9 mouse cellular contexts compared by ENCODE assay signal in genomic region chr7:45368178-45368577, GRCm38 (mm10). TPM values are rescaled to one million over a fixed set of nuclear protein-coding genes. Genes with fewer than 3 reads are reported as not detected.
DNase-seq lines count a peak whose midpoint lies in the region; ATAC-seq and TF ChIP-seq lines count a peak whose summit lies in the region.
"Had no signal": no experiment of that assay in that cellular context is flagged by ENCODE, and none has a peak within 500 bp of the region (broad histone marks: within the 10 kb centered on the region; RNA-seq: fewer than 3 reads in every experiment).

No protein-coding gene starts in this region.

- ATAC-seq in forebrain, postnatal 0 days: no peak
- no peak for ATAC-seq in liver, postnatal 0 days

- peaks cover 17% of the 10 kb centered on the region for H3K36me3 ChIP-seq in heart, embryonic 10.5 days
- no peaks in the 10 kb centered on the region for H3K36me3 ChIP-seq in heart, adult 2 months (ENCODE audit: control insufficient read depth, insufficient read depth, low read length)
- H3K36me3 ChIP-seq in ES-Bruce4 (ENCODE audit: control insufficient read depth, insufficient read depth, low read length, poor library complexity, severe bottlenecking): no peaks in the 10 kb centered on the region
- peaks cover 16% of the 10 kb centered on the region for H3K36me3 ChIP-seq in forebrain, postnatal 0 days (ENCODE audit: insufficient read depth)
- H3K36me3 ChIP-seq in liver, postnatal 0 days (replicated peaks; ENCODE audit: insufficient read depth, low read length): no peaks in the 10 kb centered on the region; the same call in 1 of the 2 replicates

- H3K4me1 ChIP-seq in heart, embryonic 10.5 days: peaks cover 45% of the 10 kb centered on the region
- peaks cover 1% of the 10 kb centered on the region; the same call in 1 of the 2 replicates for H3K4me1 ChIP-seq in heart, adult 2 months (ENCODE audit: control insufficient read depth, insufficient read depth, low read length)
- no peaks in the 10 kb centered on the region for H3K4me1 ChIP-seq in ES-Bruce4 (ENCODE audit: control insufficient read depth, insufficient read depth, low read length)
- H3K4me1 ChIP-seq in forebrain, postnatal 0 days (ENCODE audit: insufficient read depth): peaks cover 16% of the 10 kb centered on the region
- H3K4me1 ChIP-seq in liver, postnatal 0 days (ENCODE audit: insufficient read depth): peaks cover 30% of the 10 kb centered on the region

- no peak for TF ChIP-seq POLR2A in heart, adult 2 months (IDR thresholded peaks at IDR 0.05; ENCODE audit: insufficient read depth, low read depth, low read length)
- no peak for TF ChIP-seq POLR2A in ES-Bruce4 (IDR thresholded peaks at IDR 0.05; ENCODE audit: insufficient read depth, low read length)

- H3K27me3 ChIP-seq in heart, embryonic 10.5 days (ENCODE audit: insufficient read depth, poor library complexity, severe bottlenecking): peaks cover 60% of the 10 kb centered on the region
- no peaks in the 10 kb centered on the region; the same call in 1 of the 2 replicates for H3K27me3 ChIP-seq in heart, adult 2 months (ENCODE audit: control insufficient read depth, insufficient read depth, low read length)
- no peaks in the 10 kb centered on the region for H3K27me3 ChIP-seq in ES-Bruce4 (ENCODE audit: control insufficient read depth, insufficient read depth, low read length, poor library complexity, severe bottlenecking)
- no peaks in the 10 kb centered on the region; the same call in 1 of the 2 replicates for H3K27me3 ChIP-seq in forebrain, postnatal 0 days (ENCODE audit: insufficient read depth, low read length)
- peaks cover 62% of the 10 kb centered on the region for H3K27me3 ChIP-seq in liver, postnatal 0 days (ENCODE audit: insufficient read depth, low read length)

- H3K4me2 ChIP-seq in forebrain, postnatal 0 days (ENCODE audit: low read depth): peak overlapping the region; percentile 81
- H3K4me2 ChIP-seq in liver, postnatal 0 days (ENCODE audit: low read depth, low read length): peak overlapping the region; percentile 87

- no peak overlapping the region for H3K27ac ChIP-seq in heart, embryonic 10.5 days
- H3K27ac ChIP-seq in heart, adult 2 months: no peak overlapping the region
- H3K27ac ChIP-seq in ES-Bruce4 (ENCODE audit: insufficient read depth, low read length): no peak overlapping the region
- H3K27ac ChIP-seq in forebrain, postnatal 0 days (ENCODE audit: low read depth, low read length): peak overlapping the region; percentile 94
- no peak overlapping the region for H3K27ac ChIP-seq in liver, postnatal 0 days (ENCODE audit: low read depth)

- no peaks in the 10 kb centered on the region for H3K79me2 ChIP-seq in heart, adult 2 months (replicated peaks; ENCODE audit: control insufficient read depth, insufficient read depth, low read length)

- WGBS in heart, embryonic 10.5 days: 79% methylated on average over 15 of the region's 15 CpGs
- WGBS in heart, adult 2 months: 92% methylated on average over 15 of the region's 15 CpGs
- WGBS in forebrain, postnatal 0 days: 81% methylated on average over 15 of the region's 15 CpGs
- 79% methylated on average over 14 of the region's 15 CpGs for WGBS in liver, postnatal 0 days (ENCODE audit: insufficient replicate concordance)

- intact Hi-C loops in heart, adult 2 months (cut with DNase I): loop anchor here (2.0 to 10.0 kb wide), 2 partner anchors 33 to 63 kb away; partner anchors contain the start of gene Hrc

- TF ChIP-seq CTCF in heart, adult 2 months (IDR thresholded peaks at IDR 0.05): no peak
- TF ChIP-seq CTCF in ES-Bruce4 (IDR thresholded peaks at IDR 0.05; ENCODE audit: low read depth, low read length): no peak
- no peak for TF ChIP-seq CTCF in forebrain, postnatal 0 days (IDR thresholded peaks at IDR 0.05; ENCODE audit: low read depth)
- TF ChIP-seq CTCF in liver, postnatal 0 days (IDR thresholded peaks at IDR 0.05; ENCODE audit: low read depth): no peak

- no peaks in the 10 kb centered on the region for H3K9me3 ChIP-seq in heart, embryonic 10.5 days
- no peaks in the 10 kb centered on the region for H3K9me3 ChIP-seq in ES-Bruce4 (replicated peaks; ENCODE audit: control insufficient read depth, insufficient read depth, low read length, poor library complexity, severe bottlenecking)
- no peaks in the 10 kb centered on the region for H3K9me3 ChIP-seq in forebrain, postnatal 0 days (ENCODE audit: low read length)
- H3K9me3 ChIP-seq in liver, postnatal 0 days (ENCODE audit: low read length): no peaks in the 10 kb centered on the region

- TF ChIP-seq EP300 in heart, adult 2 months (IDR thresholded peaks at IDR 0.05; ENCODE audit: insufficient read depth, low read depth, low read length): no peak
- no peak for TF ChIP-seq EP300 in ES-Bruce4 (IDR thresholded peaks at IDR 0.05; ENCODE audit: insufficient read depth, low read depth, low read length)
- no peak for TF ChIP-seq EP300 in liver, postnatal 0 days (IDR thresholded peaks at IDR 0.05; ENCODE audit: low read depth)

- H3K9ac ChIP-seq in heart, adult 2 months (ENCODE audit: low read depth, low read length): no peak overlapping the region
- H3K9ac ChIP-seq in ES-Bruce4 (ENCODE audit: low read depth, poor library complexity, severe bottlenecking): peak overlapping the region; percentile 50
- peak overlapping the region; percentile 93 for H3K9ac ChIP-seq in forebrain, postnatal 0 days
- peak overlapping the region; percentile 64; the same call in 1 of the 2 replicates for H3K9ac ChIP-seq in liver, postnatal 0 days (replicated peaks)

- DNase-seq in heart, embryonic 10.5 days (ENCODE audit: low spot score): no peak
- DNase-seq in heart, adult 2 months: no peak
- no peak for DNase-seq in forebrain, postnatal 0 days
- no peak for DNase-seq in liver, postnatal 0 days
- no peak for DNase-seq in embryo, embryonic 9.5 days (ENCODE audit: extremely low spot score)
- no peak for DNase-seq in layer of hippocampus, postnatal 14 days (ENCODE audit: low spot score in 2 of 2)
- no peak for DNase-seq in thymus, postnatal 25 days
- DNase-seq: kidney, adult 9 months had no signal

- peak overlapping the region; percentile 70; the same call in 1 of the 2 replicates for H3K4me3 ChIP-seq in heart, embryonic 10.5 days
- H3K4me3 ChIP-seq in heart, adult 2 months: no peak overlapping the region
- peak overlapping the region; percentile 82 for H3K4me3 ChIP-seq in ES-Bruce4 (ENCODE audit: low read depth, low read length)
- H3K4me3 ChIP-seq in forebrain, postnatal 0 days (ENCODE audit: low read depth, low read length): peak overlapping the region; percentile 89
- H3K4me3 ChIP-seq in liver, postnatal 0 days (ENCODE audit: low read depth, low read length): no peak overlapping the region

RNA-seq across cellular contexts. Expression of gene Ppfia3, which starts 1.4 kb away (rescaled TPM):
- polyA plus RNA-seq in heart, embryonic 10.5 days (2016; fragmentation: Nextera tagmentation; extraction: Ambion mirVana): 2.4 and 2.9 TPM in 2 replicates
- under 1 TPM; 0.11 to 0.26 TPM for total RNA-seq in heart, adult 2 months (2021)
- 0.09 and 0.14 TPM in 2 replicates for polyA plus RNA-seq in heart, adult 2 months (2012; rRNA removed)
- polyA plus RNA-seq in ES-Bruce4 (2011; ENCODE audit: insufficient read depth, insufficient read length, low read depth, missing spikeins): 7.2 and 9.3 TPM in 2 replicates
- total RNA-seq in forebrain, postnatal 0 days (2014; rRNA removed): 76.5 and 81.0 TPM in 2 replicates
- 21.7 and 26.0 TPM in 2 replicates for polyA plus RNA-seq in forebrain, postnatal 0 days (2015; fragmentation: Nextera tagmentation; extraction: Ambion mirVana)
- not detected in 2 replicates for polyA plus RNA-seq in liver, postnatal 0 days (2015; fragmentation: Nextera tagmentation; extraction: Ambion mirVana)
- total RNA-seq in layer of hippocampus, postnatal 14 days (2021): 100 to 1,000 TPM; 133 TPM

RNA-seq across cellular contexts. Expression of gene Lin7b, which starts 2.2 kb away (rescaled TPM):
- 0.59 and 1.4 TPM in 2 replicates for polyA plus RNA-seq in heart, embryonic 10.5 days (2016; fragmentation: Nextera tagmentation; extraction: Ambion mirVana)
- total RNA-seq in heart, adult 2 months (2021): 1 to 10 TPM; 1.0 to 1.6 TPM
- polyA plus RNA-seq in heart, adult 2 months (2012; rRNA removed): 2.3 and 3.4 TPM in 2 replicates
- 0.88 TPM in 1 of 2 replicates, not detected in the other for polyA plus RNA-seq in ES-Bruce4 (2011; ENCODE audit: insufficient read depth, insufficient read length, low read depth, missing spikeins)
- 32.2 and 47.3 TPM in 2 replicates for total RNA-seq in forebrain, postnatal 0 days (2014; rRNA removed)
- polyA plus RNA-seq in forebrain, postnatal 0 days (2015; fragmentation: Nextera tagmentation; extraction: Ambion mirVana): 36.8 and 39.8 TPM in 2 replicates
- not detected in 2 replicates for polyA plus RNA-seq in liver, postnatal 0 days (2015; fragmentation: Nextera tagmentation; extraction: Ambion mirVana)
- total RNA-seq in layer of hippocampus, postnatal 14 days (2021): 100 to 1,000 TPM; 148 to 157 TPM

RNA-seq across cellular contexts. Expression of gene Snrnp70, which starts 27.4 kb away (rescaled TPM):
- polyA plus RNA-seq in heart, embryonic 10.5 days (2016; fragmentation: Nextera tagmentation; extraction: Ambion mirVana): 173 and 241 TPM in 2 replicates
- total RNA-seq in heart, adult 2 months (2021): 10 to 100 TPM; 85.0 to 99.5 TPM
- polyA plus RNA-seq in heart, adult 2 months (2012; rRNA removed): 117 and 151 TPM in 2 replicates
- polyA plus RNA-seq in ES-Bruce4 (2011; ENCODE audit: insufficient read depth, insufficient read length, low read depth, missing spikeins): 686 and 799 TPM in 2 replicates
- 247 and 310 TPM in 2 replicates for total RNA-seq in forebrain, postnatal 0 days (2014; rRNA removed)
- polyA plus RNA-seq in forebrain, postnatal 0 days (2015; fragmentation: Nextera tagmentation; extraction: Ambion mirVana): 116 and 124 TPM in 2 replicates
- polyA plus RNA-seq in liver, postnatal 0 days (2015; fragmentation: Nextera tagmentation; extraction: Ambion mirVana): 53.7 and 57.2 TPM in 2 replicates
- total RNA-seq in layer of hippocampus, postnatal 14 days (2021): 100 to 1,000 TPM; 386 to 456 TPM

RNA-seq across cellular contexts. Expression of gene Hrc, which starts 33.1 kb away (rescaled TPM):
- polyA plus RNA-seq in heart, embryonic 10.5 days (2016; fragmentation: Nextera tagmentation; extraction: Ambion mirVana): 17.9 and 31.4 TPM in 2 replicates
- 1,000 to 10,000 TPM in 1 of 2 experiments, 100 to 1,000 TPM in 1; 863 to 1,007 TPM for total RNA-seq in heart, adult 2 months (2021)
- 383 and 578 TPM in 2 replicates for polyA plus RNA-seq in heart, adult 2 months (2012; rRNA removed)
- polyA plus RNA-seq in ES-Bruce4 (2011; ENCODE audit: insufficient read depth, insufficient read length, low read depth, missing spikeins): 5.2 and 6.9 TPM in 2 replicates
- 0.46 and 0.52 TPM in 2 replicates for total RNA-seq in forebrain, postnatal 0 days (2014; rRNA removed)
- polyA plus RNA-seq in forebrain, postnatal 0 days (2015; fragmentation: Nextera tagmentation; extraction: Ambion mirVana): not detected in 2 replicates
- 0.05 and 0.31 TPM in 2 replicates for polyA plus RNA-seq in liver, postnatal 0 days (2015; fragmentation: Nextera tagmentation; extraction: Ambion mirVana)
- under 1 TPM; 0.50 to 0.69 TPM for total RNA-seq in layer of hippocampus, postnatal 14 days (2021)

RNA-seq across cellular contexts. Expression of gene Trpm4, which starts 34.6 kb away (rescaled TPM):
- polyA plus RNA-seq in heart, embryonic 10.5 days (2016; fragmentation: Nextera tagmentation; extraction: Ambion mirVana): 13.5 and 15.2 TPM in 2 replicates
- 10 to 100 TPM; 21.0 to 21.4 TPM for total RNA-seq in heart, adult 2 months (2021)
- polyA plus RNA-seq in heart, adult 2 months (2012; rRNA removed): 38.7 and 40.9 TPM in 2 replicates
- 18.9 and 19.8 TPM in 2 replicates for polyA plus RNA-seq in ES-Bruce4 (2011; ENCODE audit: insufficient read depth, insufficient read length, low read depth, missing spikeins)
- total RNA-seq in forebrain, postnatal 0 days (2014; rRNA removed): 17.1 and 17.5 TPM in 2 replicates
- polyA plus RNA-seq in forebrain, postnatal 0 days (2015; fragmentation: Nextera tagmentation; extraction: Ambion mirVana): 8.9 and 9.4 TPM in 2 replicates
- polyA plus RNA-seq in liver, postnatal 0 days (2015; fragmentation: Nextera tagmentation; extraction: Ambion mirVana): 6.9 and 7.0 TPM in 2 replicates
- total RNA-seq in layer of hippocampus, postnatal 14 days (2021): 10 to 100 TPM; 14.8 to 15.5 TPM

Comparison
In these comparisons a context has a peak if more than half of its experiments do, and no peak if none do; other contexts are left out.
1. H3K4me3 ChIP-seq: peak in heart, embryonic 10.5 days (single experiment), ES-Bruce4 (single experiment) and forebrain, postnatal 0 days (single experiment); none in heart, adult 2 months (single experiment) and liver, postnatal 0 days (single experiment).